Mouse (Mus musculus) embryonic facial prominence, embryonic 12.5 days (tissue): Measurements from ENCODE around the gene Spaca6. TPM values are rescaled to one million over a fixed set of nuclear protein-coding genes. Genes with fewer than 3 reads are reported as not detected.
A peak's percentile ranks its signal among the peaks of the same experiment; 100 is the strongest.

ENCODE experiments used
- ATAC-seq: fragments of 200-750 bp; cut with Nextera tagmentation; 2 replicates; pipeline ENCODE4 v1.8.0; 2017; ENCODE audit not compliant: insufficient number of reproducible peaks, insufficient read depth, low FRiP score, low TSS enrichment
- H3K27ac ChIP-seq: fragments of 300-500 bp; sonication (generic); 2 replicates; pipeline ENCODE4 v1.5.1; 2016; ENCODE audit warnings: mild to moderate bottlenecking
- H3K27me3 ChIP-seq: fragments of 300-500 bp; sonication (generic); 2 replicates; pipeline ENCODE4 v1.6.1; 2016; ENCODE audit warnings: mild to moderate bottlenecking, moderate library complexity
- H3K36me3 ChIP-seq: fragments of 300-500 bp; sonication (generic); 2 replicates; pipeline ENCODE4 v1.6.1; 2016; ENCODE audit warnings: mild to moderate bottlenecking
- H3K4me1 ChIP-seq: fragments of 300-500 bp; sonication (generic); 2 replicates; pipeline ENCODE4 v1.6.1; 2016
- H3K4me2 ChIP-seq: fragments of 300-500 bp; sonication (generic); replicated peaks from 2 replicates; pipeline ENCODE4 v1.6.1; 2016; ENCODE audit warnings: mild to moderate bottlenecking, moderate library complexity
- H3K4me3 ChIP-seq: fragments of 300-500 bp; sonication (generic); 2 replicates; pipeline ENCODE4 v1.5.1; 2016; ENCODE audit warnings: mild to moderate bottlenecking
- H3K9ac ChIP-seq: fragments of 300-500 bp; sonication (generic); 2 replicates; pipeline ENCODE4 v1.6.1; 2016; ENCODE audit warnings: mild to moderate bottlenecking, moderate library complexity
- H3K9me3 ChIP-seq: fragments of 300-500 bp; sonication (generic); 2 replicates; pipeline ENCODE4 v1.6.1; 2016; ENCODE audit warnings: mild to moderate bottlenecking, moderate library complexity
- WGBS: fragments of 180-500 bp; shearing (Covaris S2); methylation state at CpG from one replicate; pipeline ENCODE4 v1.1.7; 2016; 5-methylcytosine and 5-hydroxymethylcytosine counted together
- microRNA counts: library from miRNA; unstranded; fragments of <30 nt; microRNA quantifications from one replicate; lab custom pipeline; 2017
- microRNA-seq: library from miRNA; unstranded; fragments of <30 nt; microRNA quantifications from one replicate; pipeline ENCODE4, GENCODE M21; 2017
- polyA plus RNA-seq: library from polyadenylated mRNA; unstranded; fragments of >200 nt; fragmentation: Nextera tagmentation; extraction: Ambion mirVana; gene quantifications from 2 replicates; pipeline ENCODE4 v1.2.1, GENCODE M21; 2016

Gene Spaca6
- polyA plus RNA-seq, 1 experiment from 2014 or later: 56.8 TPM

- WGBS: 84% methylated on average over 2 of the region's 2 CpGs
- H3K4me3 ChIP-seq: no peak overlapping the region
- H3K9me3 ChIP-seq: no peaks in the 10 kb centered on the region
- no peak overlapping the region for H3K27ac ChIP-seq
- H3K9ac ChIP-seq: no peak overlapping the region
- ATAC-seq: no peak
- H3K4me1 ChIP-seq: no peaks in the 10 kb centered on the region
- no peaks in the 10 kb centered on the region for H3K27me3 ChIP-seq
- H3K36me3 ChIP-seq: no peaks in the 10 kb centered on the region
- H3K4me2 ChIP-seq: no peak overlapping the region
Measured at GRCm38 (mm10) chr17:17870892-17871550, 44.1 kb downstream of the Spaca6 start.

DNA sequence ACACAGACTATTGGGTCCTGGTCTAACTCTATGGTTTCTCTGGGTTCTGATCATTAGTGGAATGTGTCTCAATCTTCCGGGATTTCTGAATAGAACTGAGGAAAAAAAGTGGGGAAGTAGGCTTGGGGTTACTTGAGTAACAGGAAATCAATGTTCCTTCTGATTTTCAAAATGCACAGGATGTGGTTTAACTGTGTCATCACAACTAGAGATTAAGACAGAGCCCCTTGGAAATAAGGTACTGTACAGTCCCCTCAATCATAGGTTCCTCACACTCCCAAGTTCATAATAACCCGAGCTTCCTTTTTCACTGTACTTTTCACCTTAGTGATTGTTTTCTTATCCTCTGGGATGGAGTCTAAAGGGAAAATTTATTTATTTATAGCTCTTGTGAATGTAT is 44.7 kb downstream of the Spaca6 start:
- H3K4me2 ChIP-seq: no peak overlapping the region
- WGBS: 88% methylated on average over 2 of the region's 2 CpGs

DNA sequence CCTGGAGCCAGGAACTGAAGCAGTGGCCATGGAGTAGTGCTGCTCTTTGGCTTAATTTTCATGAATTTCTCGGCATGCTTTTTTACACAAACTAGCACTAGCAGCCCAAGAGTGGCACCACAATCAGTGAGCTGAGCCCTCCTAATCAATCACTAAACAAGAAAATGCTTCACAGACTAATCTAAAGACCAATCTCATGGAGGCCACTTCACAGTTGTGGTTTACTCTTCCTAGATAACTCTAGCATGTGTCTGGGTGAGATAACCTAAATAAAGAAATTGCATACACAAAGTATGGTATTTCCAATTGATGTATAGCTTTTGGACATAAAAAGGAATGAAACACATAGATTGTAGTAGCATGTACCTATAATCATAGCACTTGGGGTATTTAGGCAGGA is 52.4 kb downstream of the Spaca6 start:
- WGBS: 82% methylated on average over 1 of the region's 1 CpGs
- no peak for ATAC-seq
- Histone ChIP-seq H3K9ac (no peak overlapping the region), H3K4me3 (no peak overlapping the region), H3K4me1 (no peaks in the 10 kb centered on the region), H3K27me3 (no peaks in the 10 kb centered on the region), H3K36me3 (no peaks in the 10 kb centered on the region), H3K4me2 (no peak overlapping the region), H3K9me3 (no peaks in the 10 kb centered on the region), H3K27ac (no peak overlapping the region)

More for the DNA sequence above, 44.7 kb downstream of the Spaca6 start:
- Histone ChIP-seq H3K9ac (no peak overlapping the region), H3K36me3 (no peaks in the 10 kb centered on the region), H3K27ac (no peak overlapping the region), H3K4me1 (no peaks in the 10 kb centered on the region), H3K27me3 (no peaks in the 10 kb centered on the region), H3K4me3 (no peak overlapping the region), H3K9me3 (no peaks in the 10 kb centered on the region)
- ATAC-seq: no peak

- Histone ChIP-seq H3K9ac (no peak overlapping the region), H3K4me1 (no peaks in the 10 kb centered on the region), H3K27me3 (no peaks in the 10 kb centered on the region), H3K9me3 (no peaks in the 10 kb centered on the region), H3K4me2 (no peak overlapping the region), H3K36me3 (no peaks in the 10 kb centered on the region), H3K4me3 (no peak overlapping the region), H3K27ac (no peak overlapping the region)
- ATAC-seq: no peak
- 78% methylated on average over 3 of the region's 3 CpGs for WGBS
Measured at GRCm38 (mm10) chr17:17882672-17883071, 55.7 kb downstream of the Spaca6 start.

DNA sequence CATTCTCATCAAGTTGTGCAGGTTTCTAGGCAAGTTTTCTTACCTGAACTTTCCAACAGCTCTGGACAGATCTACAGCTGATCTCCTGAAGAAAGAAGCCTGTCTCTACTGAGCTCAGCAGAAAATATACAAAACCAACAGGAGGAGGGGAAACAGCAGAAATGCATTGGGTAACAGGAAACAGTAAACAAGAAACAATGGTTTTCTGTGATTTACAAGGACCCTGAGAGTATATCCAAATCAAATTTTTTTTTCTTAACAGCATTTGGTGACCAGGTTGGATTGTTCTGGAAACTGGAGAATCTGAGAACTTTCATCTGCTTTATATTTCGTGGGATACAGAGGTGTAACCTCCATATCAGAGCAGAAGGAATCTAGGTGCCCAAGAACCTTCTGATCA is 56.9 kb downstream of the Spaca6 start, which contains the start of gene Fpr1:
Gene Fpr1 (minus strand): TSS at position 101 of the 400 bp plus-strand sequence.
- Histone ChIP-seq H3K4me2 (no peak within 1 kb of the TSS), H3K27me3 (no peaks in the 10 kb centered on the region), H3K36me3 (no peaks in the 10 kb centered on the region), H3K9ac (no peak within 1 kb of the TSS), H3K9me3 (no peaks in the 10 kb centered on the region), H3K27ac (no peak within 1 kb of the TSS), H3K4me3 (no peak within 1 kb of the TSS), H3K4me1 (no peaks in the 10 kb centered on the region)
- ATAC-seq: no peak
- 64% methylated on average over 1 of the region's 1 CpGs for WGBS

GRCm38 (mm10) chr17:17887774-17888248 is 60.9 kb downstream of the Spaca6 start, which contains the start of the genes Fpr2 and Fpr3:
TSS of gene Fpr2 (plus strand) at chr17:17887824.
TSS of gene Fpr3 (plus strand) at chr17:17887852.
- H3K9ac ChIP-seq: no peak within 1 kb of the TSS
- no peaks in the 10 kb centered on the region for H3K9me3 ChIP-seq
- no peak within 1 kb of the TSS for H3K27ac ChIP-seq
- no peaks in the 10 kb centered on the region for H3K36me3 ChIP-seq
- WGBS: 53% methylated on average over 1 of the region's 1 CpGs
- H3K4me1 ChIP-seq: no peaks in the 10 kb centered on the region
- H3K4me2 ChIP-seq: no peak within 1 kb of the TSS
- no peaks in the 10 kb centered on the region for H3K27me3 ChIP-seq
- no peak for ATAC-seq
- no peak within 1 kb of the TSS for H3K4me3 ChIP-seq

DNA sequence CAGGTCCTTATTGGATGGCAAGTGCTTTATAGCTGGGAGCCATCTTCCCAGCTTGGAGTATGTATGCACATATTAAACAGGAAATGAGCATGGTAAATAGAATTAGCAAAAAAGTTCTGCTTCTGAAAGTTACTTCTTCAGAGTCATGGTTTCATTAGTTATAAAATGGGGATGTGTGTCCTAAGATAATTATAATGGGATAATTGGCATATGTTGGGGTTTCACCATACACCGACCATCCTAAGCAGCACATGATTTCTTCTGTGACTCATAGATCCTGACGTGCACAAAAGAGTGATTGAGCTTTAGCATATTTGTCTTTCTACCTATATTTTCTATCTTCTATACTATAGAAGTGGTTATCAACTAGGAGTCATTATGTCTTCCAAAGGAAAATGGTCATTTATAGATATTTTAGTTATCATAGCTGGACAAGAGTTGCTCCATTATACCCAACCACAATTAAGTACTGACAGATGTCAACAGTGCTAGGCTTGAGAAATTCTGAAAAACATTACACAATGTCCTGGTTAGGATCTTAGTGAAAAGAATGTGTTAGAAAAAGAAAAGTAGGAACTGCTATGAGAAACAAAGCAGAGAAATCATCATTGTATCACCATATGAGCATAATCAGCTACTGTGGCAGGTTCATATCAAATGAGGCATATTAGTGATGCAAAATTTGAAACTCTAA is 62.9 kb downstream of the Spaca6 start:
- Histone ChIP-seq H3K9ac (no peak overlapping the region), H3K36me3 (no peaks in the 10 kb centered on the region), H3K4me3 (no peak overlapping the region), H3K27me3 (no peaks in the 10 kb centered on the region), H3K4me1 (no peaks in the 10 kb centered on the region), H3K4me2 (no peak overlapping the region), H3K27ac (no peak overlapping the region), H3K9me3 (no peaks in the 10 kb centered on the region)
- WGBS: 74% methylated on average over 2 of the region's 2 CpGs
- ATAC-seq: no peak

MicroRNAs within 50 kb of the gene (microRNA counts, 519-probe panel; counts per million panel counts)
- microRNA mmu-let-7e (lab: Ali Mortazavi, UCI): 6,779 counts per million, percentile 96 among the panel's probes with 10 or more counts
- microRNA mmu-miR-125a-3p (lab: Ali Mortazavi, UCI): 4,435 counts per million, percentile 81 among the panel's probes with 10 or more counts
- microRNA mmu-miR-125a-5p (lab: Ali Mortazavi, UCI): 8,101 counts per million, percentile 99 among the panel's probes with 10 or more counts
- microRNA mmu-miR-99b (lab: Ali Mortazavi, UCI): 5,860 counts per million, percentile 93 among the panel's probes with 10 or more counts

Small RNAs within 50 kb of the gene (microRNA-seq; reads per million reads assigned to microRNA genes)
- gene Gm25927: not detected
- 6,591 reads per million, percentile 91 among the genes with 10 or more reads in this experiment for gene Mir125a
- gene Mir99b: 30,357 reads per million, percentile 98 among the genes with 10 or more reads in this experiment
- gene Mirlet7e: not detected

Other genes with a start within 250 kb of the Spaca6 start
- gene Lnpep, start 202.1 kb upstream of the Spaca6 start, polyA plus RNA-seq: 9.6 and 12.1 TPM in 2 replicates
- gene Vmn2r90, start 123.4 kb upstream of the Spaca6 start, polyA plus RNA-seq: not detected in 2 replicates
- gene Has1, start 28.0 kb downstream of the Spaca6 start, polyA plus RNA-seq: 1.6 and 1.7 TPM in 2 replicates
- 0.12 TPM in 1 of 2 replicates, not detected in the other for gene Fpr1, start 56.8 kb downstream of the Spaca6 start, polyA plus RNA-seq
- not detected in 2 replicates for gene Fpr2, start 60.7 kb downstream of the Spaca6 start, polyA plus RNA-seq
- not detected in 2 replicates for gene Fpr3, start 60.7 kb downstream of the Spaca6 start, polyA plus RNA-seq
- gene Fpr-rs4, start 194.6 kb downstream of the Spaca6 start, polyA plus RNA-seq: not detected in 2 replicates
- gene Vmn2r124, start 222.3 kb downstream of the Spaca6 start, polyA plus RNA-seq: 0.03 TPM in 1 of 2 replicates, not detected in the other